1 mouse cellular context compared by ENCODE assay signal in the genomic region with DNA sequence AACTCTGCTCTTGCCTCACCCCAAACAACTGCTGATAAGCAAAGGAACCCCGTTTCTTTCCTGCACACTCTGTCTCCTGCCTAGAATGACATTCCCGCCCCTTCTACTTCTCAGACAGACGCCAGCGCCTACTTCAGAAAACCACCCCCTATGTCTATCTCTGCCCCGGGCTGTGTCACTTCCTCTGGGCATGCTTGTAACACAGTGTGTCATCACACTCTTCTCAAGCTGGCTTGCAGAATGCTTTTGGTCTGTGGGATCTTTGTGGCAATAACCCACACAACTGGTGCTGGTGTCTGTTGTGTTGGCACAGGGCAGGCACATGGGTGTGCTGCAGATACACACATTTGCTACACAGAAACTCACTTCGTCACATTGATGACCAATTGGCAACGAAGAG.
TF ChIP-seq lines count a peak whose summit lies in the region.

No protein-coding gene starts in this region.

TF ChIP-seq in MEL, 35 proteins besides CTCF, POLR2A, EP300 and RAD21:
- no peak for TF ChIP-seq MAFK (IDR thresholded peaks at IDR 0.05; ENCODE audit: borderline replicate concordance, low read depth, low read length)
- no peak for TF ChIP-seq ELF1 (IDR thresholded peaks at IDR 0.05; ENCODE audit: low read depth, low read length)
- TF ChIP-seq MXI1 (IDR thresholded peaks at IDR 0.05; ENCODE audit: low read depth, low read length): no peak
- no peak for TF ChIP-seq MYC (IDR thresholded peaks at IDR 0.05; ENCODE audit: low read depth, low read length)
- no peak for TF ChIP-seq CHD1 (IDR thresholded peaks at IDR 0.05; ENCODE audit: low read depth, low read length)
- TF ChIP-seq HCFC1 (IDR thresholded peaks at IDR 0.05; ENCODE audit: low read depth, low read length): no peak
- TF ChIP-seq POLR2AphosphoS2 (IDR thresholded peaks at IDR 0.05; ENCODE audit: low read length): no peak
- no peak for TF ChIP-seq MAX (IDR thresholded peaks at IDR 0.05; ENCODE audit: low read length)
- TF ChIP-seq USF2 (IDR thresholded peaks at IDR 0.05; ENCODE audit: borderline replicate concordance in 1 of 2, insufficient read depth in 1 of 2, low read depth in 1 of 2, low read length in 2 of 2): no peak
- TF ChIP-seq POLR2AphosphoS5 (IDR thresholded peaks at IDR 0.05; ENCODE audit: borderline replicate concordance, low read depth, low read length): no peak
